Mouse (Mus musculus) embryonic facial prominence, embryonic 11.5 days (tissue): ENCODE data around the gene Esr2. TPM values are rescaled to one million over a fixed set of nuclear protein-coding genes. Genes with fewer than 3 reads are reported as not detected.
"Not testable (repeated sequence)": the region's sequence is repeated elsewhere in the genome, so short reads cannot be mapped to it uniquely, and the experiment has no call there.

Experiments used
- ATAC-seq: fragments of 200-750 bp; cut with Nextera tagmentation; replicated peaks from 2 replicates; pipeline ENCODE4 v1.8.0; 2017; ENCODE audit warnings: low read depth; ENCODE audit not compliant: insufficient number of reproducible peaks, low FRiP score, low TSS enrichment
- DNase-seq: peaks from one replicate; pipeline ENCODE4 v3.0.0-alpha.2; 2015; ENCODE audit warnings: low spot score
- H3K27ac ChIP-seq: fragments of 300-500 bp; sonication (generic); replicated peaks from 2 replicates; pipeline ENCODE4 v1.5.1; 2014; ENCODE audit warnings: mild to moderate bottlenecking, low read depth, low read length, control low read depth
- H3K27me3 ChIP-seq: fragments of 300-500 bp; sonication (generic); 2 replicates; pipeline ENCODE4 v1.6.1; 2014; ENCODE audit warnings: mild to moderate bottlenecking, low read length, moderate library complexity, mixed read lengths; ENCODE audit not compliant: control insufficient read depth, insufficient read depth
- H3K36me3 ChIP-seq: fragments of 300-500 bp; sonication (generic); replicated peaks from 2 replicates; pipeline ENCODE4 v1.6.1; 2014; ENCODE audit warnings: low read depth, mild to moderate bottlenecking, low read length, moderate library complexity, mixed read lengths; ENCODE audit not compliant: control insufficient read depth, insufficient read depth
- H3K4me1 ChIP-seq: fragments of 300-500 bp; sonication (generic); 2 replicates; pipeline ENCODE4 v1.6.1; 2014; ENCODE audit warnings: low read length, mixed read lengths; ENCODE audit not compliant: control insufficient read depth, insufficient read depth
- H3K4me2 ChIP-seq: fragments of 300-500 bp; sonication (generic); 2 replicates; pipeline ENCODE4 v1.6.1; 2014; ENCODE audit warnings: low read depth, mild to moderate bottlenecking, control low read depth, low read length, moderate library complexity
- H3K4me3 ChIP-seq: fragments of 300-500 bp; sonication (generic); 2 replicates; pipeline ENCODE4 v1.5.1; 2014; ENCODE audit warnings: low read depth, low read length, control low read depth
- H3K9ac ChIP-seq: fragments of 300-500 bp; sonication (generic); replicated peaks from 2 replicates; pipeline ENCODE4 v1.6.1; 2014; ENCODE audit warnings: mild to moderate bottlenecking, control low read depth, low read length
- H3K9me3 ChIP-seq: fragments of 300-500 bp; sonication (generic); replicated peaks from 2 replicates; pipeline ENCODE4 v1.6.1; 2016; ENCODE audit warnings: mild to moderate bottlenecking, low read length, inconsistent platforms, mixed read lengths; ENCODE audit not compliant: control insufficient read depth
- WGBS: fragments of 180-500 bp; shearing (Covaris S2); extraction: QIAGEN DNeasy Blood & Tissue Kit; methylation state at CpG from one replicate; pipeline ENCODE4 v1.1.7; 2014; 5-methylcytosine and 5-hydroxymethylcytosine counted together
- polyA plus RNA-seq: library from polyadenylated mRNA; unstranded; fragments of >200 nt; fragmentation: Nextera tagmentation; extraction: Ambion mirVana; gene quantifications from 2 replicates; pipeline ENCODE4 v1.2.1, GENCODE M21; 2014

Esr2 gene
- polyA plus RNA-seq, 1 experiment from 2014 or later: 0.62 TPM

DNA sequence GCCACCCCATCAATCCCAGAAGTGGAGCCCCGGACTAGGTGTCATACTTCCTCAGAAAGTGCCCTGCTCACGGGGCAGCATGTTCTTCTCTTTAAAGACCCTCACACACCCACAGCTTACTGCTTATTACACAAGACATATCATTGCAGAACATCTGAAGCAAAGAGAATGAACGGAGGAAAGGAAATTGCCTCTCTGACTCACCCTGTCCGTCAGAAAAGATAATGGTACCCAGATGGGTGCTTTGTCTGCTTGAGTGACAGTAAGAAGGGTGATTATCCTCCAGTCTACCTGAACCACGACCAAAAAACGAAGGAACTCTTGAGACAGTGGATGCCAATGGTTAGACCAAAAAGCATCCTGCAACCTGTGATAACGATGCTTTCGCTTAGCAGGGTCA is 4.4 kb upstream of the Esr2 start:
- Histone ChIP-seq H3K36me3 (no peaks in the 10 kb centered on the region), H3K27me3 (no peaks in the 10 kb centered on the region), H3K4me1 (no peaks in the 10 kb centered on the region), H3K9ac (no peak overlapping the region), H3K27ac (no peak overlapping the region), H3K9me3 (no peaks in the 10 kb centered on the region), H3K4me2 (no peak overlapping the region), H3K4me3 (no peak overlapping the region)
- DNase-seq (no peak), ATAC-seq (no peak)
- 57% methylated on average over 8 of the region's 8 CpGs for WGBS

DNA sequence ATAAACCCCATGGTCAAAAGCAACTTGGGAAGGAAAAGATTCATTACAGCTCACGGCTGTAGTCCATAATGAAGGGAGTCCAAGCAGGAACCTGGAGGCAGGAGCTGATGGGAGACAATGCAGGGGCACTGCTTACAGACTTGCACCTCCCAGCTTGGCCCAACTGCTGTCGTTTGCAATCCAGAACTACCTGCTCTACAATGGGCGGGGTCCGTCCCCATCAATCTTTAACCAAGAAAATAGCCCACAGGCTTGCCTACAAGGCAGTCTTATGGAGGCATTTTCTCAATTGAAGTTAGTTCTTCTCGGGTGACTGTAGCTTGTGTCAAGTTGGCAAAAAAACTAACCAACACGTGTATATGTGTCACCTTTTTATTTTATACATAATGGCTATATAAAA is 3.4 kb upstream of the Esr2 start:
- Histone ChIP-seq H3K4me2 (no peak overlapping the region), H3K9me3 (no peaks in the 10 kb centered on the region), H3K27ac (no peak overlapping the region), H3K4me3 (no peak overlapping the region), H3K4me1 (no peaks in the 10 kb centered on the region), H3K9ac (no peak overlapping the region), H3K36me3 (no peaks in the 10 kb centered on the region), H3K27me3 (no peaks in the 10 kb centered on the region)
- no peak for DNase-seq
- ATAC-seq: no peak
- 83% methylated on average over 6 of the region's 6 CpGs for WGBS

DNA sequence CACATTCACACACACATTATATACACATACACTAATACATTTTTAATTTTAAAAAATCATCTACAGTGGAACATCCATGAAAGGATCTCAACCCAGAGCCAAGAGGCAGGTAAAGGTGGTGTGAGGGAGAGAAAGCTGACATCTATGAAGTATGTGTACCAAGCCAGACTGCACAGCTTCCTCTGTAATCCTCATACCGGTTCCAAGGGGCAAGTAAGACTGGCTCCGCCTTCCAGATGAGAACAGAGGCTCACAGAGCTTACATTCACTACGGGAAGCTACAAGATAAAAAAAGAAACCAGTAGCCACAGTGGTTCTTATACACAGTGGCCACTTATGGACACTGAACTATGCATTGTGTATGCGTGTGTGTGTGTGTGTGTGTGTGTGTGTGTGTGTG is 2.5 kb upstream of the Esr2 start:
- Histone ChIP-seq H3K4me3 (no peak overlapping the region), H3K36me3 (no peaks in the 10 kb centered on the region), H3K4me2 (no peak overlapping the region), H3K9me3 (no peaks in the 10 kb centered on the region), H3K4me1 (no peaks in the 10 kb centered on the region), H3K9ac (no peak overlapping the region), H3K27me3 (no peaks in the 10 kb centered on the region), H3K27ac (no peak overlapping the region)
- DNase-seq (no peak), ATAC-seq (no peak)
- 54% methylated on average over 4 of the region's 4 CpGs for WGBS

DNA sequence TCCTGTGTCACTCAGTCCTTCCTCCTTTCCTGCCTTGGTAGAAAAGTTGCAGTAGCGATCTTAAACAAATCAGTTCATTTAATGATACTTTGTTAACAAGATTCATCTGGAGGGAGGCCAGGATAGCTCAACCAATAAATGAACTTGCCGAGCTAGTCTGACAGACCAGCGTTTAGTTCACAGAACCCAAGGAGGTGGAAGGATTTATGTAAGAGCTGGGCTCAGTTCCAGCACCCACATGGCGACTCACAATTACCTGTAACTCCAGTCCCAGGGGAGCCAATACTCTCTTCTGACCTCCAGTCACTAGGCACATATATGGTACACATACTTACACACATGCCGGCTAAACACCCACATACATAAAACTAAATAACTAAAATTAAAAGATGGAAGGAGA is 2.0 kb upstream of the Esr2 start:
- Histone ChIP-seq H3K4me2 (no peak overlapping the region), H3K9me3 (no peaks in the 10 kb centered on the region), H3K9ac (no peak overlapping the region), H3K4me1 (no peaks in the 10 kb centered on the region), H3K36me3 (no peaks in the 10 kb centered on the region), H3K27me3 (no peaks in the 10 kb centered on the region), H3K4me3 (no peak overlapping the region), H3K27ac (no peak overlapping the region)
- ATAC-seq (no peak), DNase-seq (no peak)
- WGBS: 78% methylated on average over 5 of the region's 5 CpGs

DNA sequence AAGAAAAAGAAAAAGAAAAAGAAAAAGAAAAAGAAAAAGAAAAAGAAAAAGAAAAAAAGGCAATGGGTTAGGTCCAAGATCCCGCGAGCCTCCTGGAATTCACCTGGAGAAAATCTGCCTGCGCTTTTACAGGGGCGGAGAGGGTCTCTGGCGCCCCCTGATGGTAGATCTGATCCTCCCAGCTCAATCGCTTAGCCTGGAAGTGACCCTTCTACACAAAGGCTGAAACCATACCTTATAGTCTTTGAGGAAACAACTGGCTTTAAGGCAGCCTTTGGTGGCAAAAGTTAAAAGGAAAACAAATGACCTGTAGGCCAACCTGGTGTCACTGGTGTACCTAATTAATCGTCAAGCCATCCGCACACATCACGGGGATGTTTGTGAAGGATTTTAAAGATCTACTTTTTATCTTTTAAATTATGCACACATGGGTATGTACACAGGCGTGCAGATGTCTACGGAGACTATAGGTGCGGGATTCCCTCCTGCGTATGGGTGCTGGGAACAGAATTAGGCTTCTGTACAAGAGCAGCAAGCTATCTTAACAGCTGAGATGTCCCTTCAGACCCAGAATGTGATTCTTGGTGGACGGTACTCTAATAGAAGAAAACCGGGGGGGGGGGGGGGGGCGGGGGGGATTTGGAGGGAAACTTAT is 932 bp upstream of the Esr2 start:
- no peak overlapping the region for H3K27ac ChIP-seq
- no peak overlapping the region for H3K9ac ChIP-seq
- 45% methylated on average over 16 of the region's 16 CpGs for WGBS
- no peak overlapping the region for H3K4me3 ChIP-seq
- no peaks in the 10 kb centered on the region for H3K27me3 ChIP-seq
- H3K36me3 ChIP-seq: no peaks in the 10 kb centered on the region
- H3K4me1 ChIP-seq: no peaks in the 10 kb centered on the region
- DNase-seq: peak; percentile 91
- H3K4me2 ChIP-seq: no peak overlapping the region
- ATAC-seq: peak; percentile 70
- no peaks in the 10 kb centered on the region for H3K9me3 ChIP-seq

DNA sequence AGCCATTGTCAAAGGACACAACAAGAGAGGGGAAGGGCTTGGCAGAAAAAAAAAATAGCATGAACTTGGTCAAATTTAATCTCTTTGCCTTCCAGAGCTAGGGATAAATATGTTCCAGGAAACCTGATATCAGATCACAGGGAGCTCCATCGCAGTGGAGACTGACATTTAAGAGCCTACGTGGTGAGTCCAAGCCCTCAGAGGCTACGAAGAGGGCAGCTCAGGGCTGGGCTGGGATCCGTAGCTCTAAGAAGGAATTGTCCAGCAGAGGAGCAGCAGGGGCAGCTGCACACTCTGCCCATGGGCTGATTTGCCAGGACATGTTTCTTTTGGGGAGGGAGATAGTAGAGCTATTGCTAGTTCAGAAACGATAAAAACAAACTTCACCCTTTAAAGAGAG is 11.4 kb downstream of the Esr2 start:
- Histone ChIP-seq H3K27ac (no peak overlapping the region), H3K36me3 (no peaks in the 10 kb centered on the region), H3K4me3 (no peak overlapping the region), H3K27me3 (no peaks in the 10 kb centered on the region), H3K4me1 (no peaks in the 10 kb centered on the region), H3K9ac (no peak overlapping the region), H3K4me2 (no peak overlapping the region), H3K9me3 (no peaks in the 10 kb centered on the region)
- 29% methylated on average over 5 of the region's 5 CpGs for WGBS
- DNase-seq (no peak), ATAC-seq (no peak)

DNA sequence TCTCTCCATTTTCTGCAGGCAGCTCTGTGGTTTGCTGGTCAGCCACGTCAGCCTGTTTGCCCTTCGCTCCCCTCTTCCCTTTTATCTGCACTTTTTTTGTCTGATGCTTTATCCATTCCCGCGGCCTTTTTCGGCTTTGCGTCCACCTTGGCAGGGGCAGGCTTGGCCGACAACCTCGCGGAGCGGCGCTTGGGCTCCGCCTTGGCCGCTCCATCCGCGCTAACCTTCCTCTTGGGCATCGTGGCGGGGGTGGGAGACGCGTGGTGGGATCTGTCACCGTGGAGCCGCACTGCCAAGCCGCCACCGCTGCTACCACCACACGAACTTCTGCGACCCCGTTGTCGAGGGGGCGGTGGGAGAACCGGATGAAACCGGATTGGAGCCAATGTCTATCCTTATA is 24.7 kb downstream of the Esr2 start:
- H3K27me3 ChIP-seq, H3K9me3 ChIP-seq, ATAC-seq, H3K4me1 ChIP-seq, H3K27ac ChIP-seq, H3K36me3 ChIP-seq: not testable (repeated sequence)
- 13% methylated on average over 30 of the region's 30 CpGs for WGBS
- Histone ChIP-seq H3K9ac (peak overlapping the region; percentile 53), H3K4me3 (peak overlapping the region; percentile 24; the same call in 1 of the 2 replicates), H3K4me2 (peak overlapping the region; percentile 57)
- peak; percentile 24 for DNase-seq

DNA sequence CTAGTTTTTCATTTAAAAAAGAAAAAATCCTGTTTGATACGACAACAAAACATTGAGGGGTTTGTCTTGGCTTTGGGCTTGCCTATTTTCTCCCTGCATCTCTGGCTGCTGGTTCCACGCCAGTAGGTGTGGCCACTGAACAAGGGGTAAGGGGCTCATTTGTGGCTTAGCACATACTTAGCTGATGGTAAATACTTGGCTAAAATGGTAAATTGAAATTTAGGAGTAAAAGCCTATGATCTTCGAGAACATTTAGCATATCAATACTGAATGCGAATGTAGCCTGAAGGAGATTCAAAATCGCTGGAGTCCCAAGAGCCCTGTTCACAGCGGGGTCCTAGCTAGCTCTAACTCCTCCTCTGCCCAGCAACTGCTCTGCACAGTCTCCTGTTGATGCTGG is 40.4 kb downstream of the Esr2 start:
- Histone ChIP-seq H3K4me1 (no peaks in the 10 kb centered on the region), H3K36me3 (no peaks in the 10 kb centered on the region), H3K4me3 (no peak overlapping the region), H3K4me2 (no peak overlapping the region), H3K9ac (no peak overlapping the region), H3K9me3 (no peaks in the 10 kb centered on the region), H3K27ac (no peak overlapping the region), H3K27me3 (no peaks in the 10 kb centered on the region)
- ATAC-seq (no peak), DNase-seq (no peak)
- WGBS: 44% methylated on average over 6 of the region's 6 CpGs
